Mouse (Mus musculus) thymus, adult 2 months (tissue): Measurements from ENCODE around the gene Hhip. TPM values are rescaled to one million over a fixed set of nuclear protein-coding genes. Genes with fewer than 3 reads are reported as not detected.

Experiments used
- DNase-seq: peaks from one replicate; pipeline ENCODE4 v3.0.0; 2021
- H3K27ac ChIP-seq: fragments of 200-500 bp; 2 replicates; pipeline ENCODE4 v1.5.1; 2012; ENCODE audit warnings: low read length, control low read depth; ENCODE audit not compliant: control insufficient read depth, insufficient read depth
- H3K27me3 ChIP-seq: fragments of 200-500 bp; 2 replicates; pipeline ENCODE4 v1.6.1; 2012; ENCODE audit warnings: mild to moderate bottlenecking, low read length, moderate library complexity, mixed read lengths; ENCODE audit not compliant: control insufficient read depth, insufficient read depth
- H3K36me3 ChIP-seq: fragments of 200-500 bp; 2 replicates; pipeline ENCODE4 v1.6.1; 2012; ENCODE audit warnings: mild to moderate bottlenecking, low read length, moderate library complexity; ENCODE audit not compliant: control insufficient read depth, insufficient read depth
- H3K4me1 ChIP-seq: fragments of 200-500 bp; replicated peaks from 2 replicates; pipeline ENCODE4 v1.6.1; 2012; ENCODE audit warnings: low read length; ENCODE audit not compliant: control insufficient read depth, insufficient read depth
- H3K4me3 ChIP-seq: fragments of 200-500 bp; 2 replicates; pipeline ENCODE4 v1.5.1; 2012; ENCODE audit warnings: mild to moderate bottlenecking, low read length, control low read depth, moderate library complexity; ENCODE audit not compliant: control insufficient read depth, insufficient read depth
- CTCF ChIP-seq: fragments of 200-500 bp; IDR thresholded peaks from 2 replicates; pipeline ENCODE4 v1.5.1; 2012; ENCODE audit warnings: mild to moderate bottlenecking, control low read depth, low read length, moderate library complexity, borderline replicate concordance; ENCODE audit not compliant: control insufficient read depth, poor library complexity, insufficient read depth; ENCODE audit errors: extremely low read depth
- POLR2A ChIP-seq: fragments of 200-500 bp; IDR thresholded peaks from 2 replicates; pipeline ENCODE4 v1.6.1; 2012; ENCODE audit warnings: mild to moderate bottlenecking, low read length, control low read depth, moderate library complexity; ENCODE audit not compliant: control insufficient read depth, poor library complexity, insufficient read depth; ENCODE audit errors: extremely low read depth
- WGBS: fragments of 180-500 bp; shearing (Covaris S2); methylation state at CpG from one replicate; pipeline ENCODE4 v1.1.7; 2018; 5-methylcytosine and 5-hydroxymethylcytosine counted together
- polyA plus RNA-seq: library from polyadenylated mRNA; depleted of rRNA; stranded (reverse); fragments of >200 nt; gene quantifications from 2 replicates; pipeline ENCODE4 v1.2.3, GENCODE M21; 2012

Gene Hhip
- polyA plus RNA-seq, 1 experiment = 2.5 TPM

DNA sequence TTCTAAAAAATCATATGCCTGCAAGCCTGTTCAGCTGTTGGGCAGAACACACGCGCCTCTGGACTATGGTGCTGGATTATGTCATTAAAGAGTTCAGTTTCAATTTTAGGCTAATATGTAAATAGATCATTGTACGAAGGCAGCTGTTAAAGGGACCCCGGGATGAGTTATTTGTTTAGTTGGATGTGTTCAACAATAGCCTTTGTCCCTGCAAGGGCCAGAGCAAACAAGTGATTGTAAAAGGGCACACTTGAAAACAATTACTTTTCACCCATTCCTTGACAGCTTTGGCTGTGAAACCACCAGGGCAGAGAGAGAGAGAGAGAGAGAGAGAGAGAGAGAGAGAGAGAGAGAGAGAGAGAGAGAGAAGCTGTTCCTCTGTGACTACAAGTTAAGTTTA lies 3.6 kb downstream of the Hhip start:
- Histone ChIP-seq H3K4me1 (peaks cover 10% of the 10 kb centered on the region), H3K27ac (no peak overlapping the region)
- 81% methylated on average over 4 of the region's 4 CpGs for WGBS

DNA sequence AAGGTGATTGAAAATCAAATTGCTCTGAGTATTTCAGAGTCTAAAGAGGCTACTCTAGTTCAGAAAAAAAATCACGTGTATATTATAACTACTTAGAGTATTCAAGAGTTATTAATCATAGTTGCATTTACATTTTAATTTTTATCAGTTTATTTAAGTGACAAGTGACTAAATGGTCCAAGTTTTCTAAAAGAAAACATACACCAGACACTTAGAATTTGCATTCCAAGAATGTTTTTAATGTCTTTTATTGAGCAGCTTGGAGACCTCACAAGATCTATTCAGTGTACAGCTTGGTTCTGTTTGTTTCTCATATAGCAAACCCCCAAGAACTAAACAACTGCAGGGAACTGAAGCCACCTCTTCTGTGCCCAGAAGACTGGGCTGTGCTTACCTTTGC lies 5.0 kb downstream of the Hhip start:
- 89% methylated on average over 1 of the region's 1 CpGs for WGBS
- Histone ChIP-seq H3K4me1 (peaks cover 9% of the 10 kb centered on the region), H3K27ac (no peak overlapping the region), H3K27me3 (no peaks in the 10 kb centered on the region; the same call in 1 of the 2 replicates), H3K36me3 (no peaks in the 10 kb centered on the region), H3K4me3 (no peak overlapping the region)
- no peak for DNase-seq
- TF ChIP-seq POLR2A = no peak

More for the DNA sequence above, 3.6 kb downstream of the Hhip start:
- TF ChIP-seq CTCF (no peak), POLR2A (no peak)
- Histone ChIP-seq H3K36me3 (no peaks in the 10 kb centered on the region), H3K4me3 (no peak overlapping the region), H3K27me3 (no peaks in the 10 kb centered on the region; the same call in 1 of the 2 replicates)
- DNase-seq = no peak

DNA sequence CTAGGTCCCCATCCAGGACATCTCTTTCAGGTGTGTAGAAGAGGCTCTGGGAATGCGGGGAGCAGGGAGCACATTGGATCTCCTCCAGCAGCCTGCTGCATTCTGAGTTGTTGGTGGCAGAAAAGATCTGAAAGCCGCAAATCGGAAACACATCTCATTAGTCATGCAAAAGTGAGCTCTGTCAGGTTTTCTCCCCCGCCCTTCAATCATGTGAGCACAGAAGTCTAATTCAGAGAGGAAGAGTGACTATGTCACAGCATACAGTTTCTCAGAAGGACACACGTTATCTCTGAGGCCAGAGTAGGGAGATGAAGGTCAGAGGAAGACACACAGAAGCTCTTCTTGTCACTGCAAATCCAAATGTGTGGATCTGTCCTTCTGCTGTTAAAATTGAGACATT lies 6.3 kb downstream of the Hhip start:
- Histone ChIP-seq H3K36me3 (no peaks in the 10 kb centered on the region), H3K27me3 (no peaks in the 10 kb centered on the region), H3K4me1 (no peaks in the 10 kb centered on the region), H3K27ac (no peak overlapping the region), H3K4me3 (no peak overlapping the region)
- DNase-seq = no peak
- TF ChIP-seq POLR2A (no peak), CTCF (no peak)
- 45% methylated on average over 5 of the region's 5 CpGs for WGBS

DNA sequence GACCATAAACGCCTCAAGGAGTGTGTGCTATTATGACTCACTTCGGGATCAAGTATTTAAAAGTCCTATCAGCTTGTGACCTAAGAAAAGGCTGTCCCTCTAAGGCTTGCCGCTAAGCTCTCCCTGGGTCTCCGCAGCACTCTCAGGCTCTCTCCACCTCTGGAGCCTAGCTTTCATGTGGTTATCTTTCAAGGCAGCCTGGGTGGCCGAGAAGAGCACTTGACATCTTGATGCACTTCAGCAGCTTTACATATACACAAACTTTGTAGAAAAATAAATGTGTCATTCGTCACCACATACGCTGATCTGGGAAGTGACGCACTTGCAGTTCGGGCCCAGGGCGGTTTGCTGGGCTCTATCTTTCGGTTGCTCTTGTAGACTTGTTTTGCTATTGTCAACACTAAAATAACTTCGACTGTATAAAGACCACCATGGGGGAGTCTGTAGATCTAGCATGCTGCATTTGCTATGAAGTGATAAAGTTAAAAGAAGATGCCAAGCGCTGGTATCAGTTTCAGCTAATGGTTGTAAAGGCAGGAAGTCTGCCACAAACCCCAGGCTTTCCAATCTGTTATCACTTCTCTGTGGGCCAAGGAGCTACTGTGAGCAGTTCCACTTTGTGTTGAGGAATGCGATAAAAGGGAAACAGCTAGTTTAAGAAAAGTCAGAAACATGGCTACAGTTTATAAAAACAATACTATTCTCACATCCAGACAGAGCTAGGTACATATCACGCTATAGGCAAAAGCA lies 8.4 kb downstream of the Hhip start:
- Histone ChIP-seq H3K4me1 (no peaks in the 10 kb centered on the region), H3K36me3 (no peaks in the 10 kb centered on the region), H3K27me3 (no peaks in the 10 kb centered on the region), H3K4me3 (no peak overlapping the region), H3K27ac (no peak overlapping the region)
- DNase-seq = no peak
- WGBS = 79% methylated on average over 15 of the region's 15 CpGs
- TF ChIP-seq POLR2A (no peak), CTCF (no peak)

DNA sequence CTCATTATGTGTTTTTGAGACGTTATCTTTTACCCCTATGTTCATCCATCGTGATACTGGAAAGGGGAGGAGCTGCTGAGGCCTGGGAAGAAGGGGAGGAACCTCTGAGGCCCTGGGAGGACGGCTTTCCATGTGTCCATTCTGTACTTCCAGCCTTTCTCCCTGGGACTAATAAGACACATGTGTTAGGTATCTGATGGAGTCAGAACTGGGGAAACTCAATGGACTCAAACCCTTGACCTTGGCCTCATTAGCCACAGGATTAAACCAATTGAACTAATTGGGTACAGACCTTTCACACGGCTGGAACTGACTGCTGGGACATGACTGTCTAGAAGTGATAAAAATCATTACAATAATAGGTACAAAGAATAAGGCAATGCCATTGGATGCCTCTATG lies 9.6 kb downstream of the Hhip start:
- Histone ChIP-seq H3K36me3 (no peaks in the 10 kb centered on the region), H3K4me3 (no peak overlapping the region), H3K27me3 (no peaks in the 10 kb centered on the region), H3K27ac (no peak overlapping the region), H3K4me1 (no peaks in the 10 kb centered on the region)
- WGBS = 92% methylated on average over 4 of the region's 4 CpGs
- TF ChIP-seq CTCF (no peak), POLR2A (no peak)
- DNase-seq = no peak

DNA sequence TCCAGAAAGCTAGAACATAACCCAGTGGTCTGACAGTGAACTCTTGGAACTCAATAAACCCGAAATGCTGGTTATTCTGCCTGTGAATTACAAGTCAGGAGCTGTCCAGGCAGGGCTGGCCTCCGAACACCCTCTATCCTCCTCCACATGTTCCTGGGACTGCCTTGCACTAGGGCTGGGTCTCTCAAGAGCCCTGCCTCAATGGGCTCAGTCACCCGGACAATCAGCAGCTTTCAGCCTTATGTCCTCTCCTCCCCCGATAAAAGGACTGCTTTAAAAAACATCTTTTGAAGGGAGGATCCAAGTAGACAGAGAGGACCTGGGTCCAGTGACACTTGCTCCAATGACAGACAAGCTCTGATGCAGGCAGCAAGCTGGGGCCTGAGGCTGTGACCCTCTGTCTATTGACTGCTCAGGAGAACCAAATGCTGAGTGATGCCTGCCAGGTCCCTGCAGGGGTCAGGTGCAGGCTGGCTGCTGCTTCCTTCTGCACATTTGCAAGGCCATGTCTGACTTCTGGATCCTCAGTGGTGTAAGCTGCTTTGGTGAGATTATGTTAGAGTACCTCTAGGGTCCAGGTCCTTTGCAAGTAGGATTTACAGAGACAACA lies 20.1 kb downstream of the Hhip start:
- no peak overlapping the region for H3K27ac ChIP-seq
- H3K36me3 ChIP-seq = no peaks in the 10 kb centered on the region
- no peaks in the 10 kb centered on the region for H3K27me3 ChIP-seq
- no peaks in the 10 kb centered on the region for H3K4me1 ChIP-seq
- DNase-seq = no peak
- TF ChIP-seq CTCF (no peak), POLR2A (no peak)
- 92% methylated on average over 4 of the region's 4 CpGs for WGBS
- no peak overlapping the region for H3K4me3 ChIP-seq
